Mouse (Mus musculus): ENCODE results near the gene Dcaf6. TPM values are rescaled to one million over a fixed set of nuclear protein-coding genes. Genes with fewer than 3 reads are reported as not detected.
"Not testable (repeated sequence)": the region's sequence is repeated elsewhere in the genome, so short reads cannot be mapped to it uniquely, and the experiment has no call there.

Gene Dcaf6
- total RNA-seq, 2 experiments from 2014 or later = 89.9 to 92.7 TPM

GRCm38 (mm10) chr1:165342126-165342525 is 118.1 kb downstream of the Dcaf6 start:
- no peak for TF ChIP-seq CTCF (IDR thresholded peaks at IDR 0.05)
- DNase-seq (ENCODE audit: extremely low spot score in 1 of 2, low spot score in 2 of 2) = no peak
- H3K4me3 ChIP-seq = no peak overlapping the region
- no peak overlapping the region for H3K27ac ChIP-seq
- intact Hi-C loops (cut with DNase I) = no loop called here

- no peak for DNase-seq (ENCODE audit: extremely low spot score in 1 of 2, low spot score in 2 of 2)
- no peak overlapping the region for H3K27ac ChIP-seq
- H3K4me3 ChIP-seq = no peak overlapping the region
- intact Hi-C loops (cut with DNase I) = no loop called here
- TF ChIP-seq CTCF (IDR thresholded peaks at IDR 0.05) = no peak
Measured at GRCm38 (mm10) chr1:165332797-165333196, 127.5 kb downstream of the Dcaf6 start.

GRCm38 (mm10) chr1:165330859-165331258 is 129.4 kb downstream of the Dcaf6 start:
- H3K4me3 ChIP-seq = no peak overlapping the region
- intact Hi-C loops (cut with DNase I) = no loop called here
- TF ChIP-seq CTCF (IDR thresholded peaks at IDR 0.05) = no peak
- DNase-seq (ENCODE audit: extremely low spot score in 1 of 2, low spot score in 2 of 2) = no peak
- H3K27ac ChIP-seq = no peak overlapping the region

GRCm38 (mm10) chr1:165328384-165329289 is 131.6 kb downstream of the Dcaf6 start:
- intact Hi-C loops (cut with DNase I) = loop anchor here (10.0 kb wide), 1 partner anchor 1014 kb away; no protein-coding TSS in a partner anchor
- not testable (repeated sequence) for H3K27ac ChIP-seq, H3K4me3 ChIP-seq

GRCm38 (mm10) chr1:165327831-165328230 is 132.4 kb downstream of the Dcaf6 start:
- Histone ChIP-seq H3K4me3 (no peak overlapping the region), H3K27ac (no peak overlapping the region)
- intact Hi-C loops (cut with DNase I) = loop anchor here (10.0 kb wide), 1 partner anchor 1013 kb away; no protein-coding TSS in a partner anchor
- TF ChIP-seq CTCF (IDR thresholded peaks at IDR 0.05) = no peak
- DNase-seq (ENCODE audit: extremely low spot score in 1 of 2, low spot score in 2 of 2) = no peak

More at GRCm38 (mm10) chr1:165328384-165329289, 131.6 kb downstream of the Dcaf6 start:
- DNase-seq (ENCODE audit: extremely low spot score in 1 of 2, low spot score in 2 of 2) = not testable (repeated sequence)

- no peak for DNase-seq (ENCODE audit: extremely low spot score in 1 of 2, low spot score in 2 of 2)
- H3K4me3 ChIP-seq = no peak overlapping the region
- H3K27ac ChIP-seq = no peak overlapping the region
- intact Hi-C loops (cut with DNase I) = loop anchor here (10.0 kb wide), 1 partner anchor 1013 kb away; no protein-coding TSS in a partner anchor
- TF ChIP-seq CTCF (IDR thresholded peaks at IDR 0.05) = no peak
Measured at GRCm38 (mm10) chr1:165327370-165327769, 132.9 kb downstream of the Dcaf6 start.

GRCm38 (mm10) chr1:165322934-165323333 is 137.3 kb downstream of the Dcaf6 start:
- H3K27ac ChIP-seq = no peak overlapping the region
- no peak for TF ChIP-seq CTCF (IDR thresholded peaks at IDR 0.05)
- intact Hi-C loops (cut with DNase I) = loop anchor here (10.0 kb wide), 1 partner anchor 1008 kb away; no protein-coding TSS in a partner anchor
- DNase-seq (ENCODE audit: extremely low spot score in 1 of 2, low spot score in 2 of 2) = no peak
- H3K4me3 ChIP-seq = no peak overlapping the region

- no peak overlapping the region for H3K27ac ChIP-seq
- DNase-seq (ENCODE audit: extremely low spot score in 1 of 2, low spot score in 2 of 2) = no peak
- H3K4me3 ChIP-seq = no peak overlapping the region
- intact Hi-C loops (cut with DNase I) = loop anchor here (2.0 to 10.0 kb wide), 3 partner anchors 69 to 1007 kb away; partner anchors contain the start of gene Tiprl
- no peak for TF ChIP-seq CTCF (IDR thresholded peaks at IDR 0.05)
Measured at GRCm38 (mm10) chr1:165321891-165322290, 138.4 kb downstream of the Dcaf6 start.

- TF ChIP-seq CTCF (IDR thresholded peaks at IDR 0.05) = no peak
- no peak overlapping the region for H3K27ac ChIP-seq
- intact Hi-C loops (cut with DNase I) = loop anchor here (2.0 to 10.0 kb wide), 3 partner anchors 69 to 1007 kb away; partner anchors contain the start of gene Tiprl
- no peak for DNase-seq (ENCODE audit: extremely low spot score in 1 of 2, low spot score in 2 of 2)
- no peak overlapping the region for H3K4me3 ChIP-seq
Measured at GRCm38 (mm10) chr1:165321393-165321861, 138.8 kb downstream of the Dcaf6 start.

GRCm38 (mm10) chr1:165320141-165320934 is 139.9 kb downstream of the Dcaf6 start:
- TF ChIP-seq CTCF (IDR thresholded peaks at IDR 0.05) = peak; percentile 82
- Histone ChIP-seq H3K4me3 (no peak overlapping the region), H3K27ac (no peak overlapping the region)
- intact Hi-C loops (cut with DNase I) = loop anchor here (1.0 to 10.0 kb wide), 4 partner anchors 68 to 1006 kb away; partner anchors contain the start of gene Tiprl
- peak; percentile 78 to 83 for DNase-seq (ENCODE audit: extremely low spot score in 1 of 2, low spot score in 2 of 2)

- Histone ChIP-seq H3K4me3 (no peak overlapping the region), H3K27ac (no peak overlapping the region)
- intact Hi-C loops (cut with DNase I) = no loop called here
- TF ChIP-seq CTCF (IDR thresholded peaks at IDR 0.05) = no peak
- DNase-seq (ENCODE audit: extremely low spot score in 1 of 2, low spot score in 2 of 2) = no peak
Measured at GRCm38 (mm10) chr1:165316361-165316760, 143.9 kb downstream of the Dcaf6 start.

All from left cerebral cortex, adult 2 months (tissue).